Mouse (Mus musculus): ENCODE results near the gene Nectin1.

Nectin1 gene

DNA sequence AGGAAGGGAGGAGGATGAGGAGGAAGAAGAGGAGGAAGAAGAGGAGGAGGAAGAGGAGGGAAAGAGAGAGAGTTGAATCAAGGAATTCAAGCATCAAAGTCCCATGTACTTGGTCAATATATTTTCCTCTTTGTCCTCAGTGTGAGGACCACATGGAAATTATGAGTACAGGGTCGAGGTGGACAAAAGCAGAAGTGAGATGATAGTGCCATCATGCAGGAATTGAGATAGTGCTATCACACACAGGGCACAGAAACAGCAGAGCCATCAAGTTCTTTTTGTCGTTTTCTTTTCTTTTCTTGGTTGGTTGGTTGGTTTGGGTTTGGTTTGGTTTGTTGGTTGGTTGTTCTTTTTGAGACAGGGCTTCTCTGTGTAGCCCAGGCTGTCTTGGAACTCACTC is 2.5 kb upstream of the Nectin1 start:
- no peak for DNase-seq (ENCODE audit: inconsistent ontology term)

- no peak for DNase-seq (ENCODE audit: inconsistent ontology term)
These were observed 1.7 kb upstream of the Nectin1 start for GRCm38 (mm10) chr9:43742066-43742465.

- DNase-seq (ENCODE audit: inconsistent ontology term): peak; percentile 82
These were observed 710 bp upstream of the Nectin1 start for GRCm38 (mm10) chr9:43742902-43743646.

DNA sequence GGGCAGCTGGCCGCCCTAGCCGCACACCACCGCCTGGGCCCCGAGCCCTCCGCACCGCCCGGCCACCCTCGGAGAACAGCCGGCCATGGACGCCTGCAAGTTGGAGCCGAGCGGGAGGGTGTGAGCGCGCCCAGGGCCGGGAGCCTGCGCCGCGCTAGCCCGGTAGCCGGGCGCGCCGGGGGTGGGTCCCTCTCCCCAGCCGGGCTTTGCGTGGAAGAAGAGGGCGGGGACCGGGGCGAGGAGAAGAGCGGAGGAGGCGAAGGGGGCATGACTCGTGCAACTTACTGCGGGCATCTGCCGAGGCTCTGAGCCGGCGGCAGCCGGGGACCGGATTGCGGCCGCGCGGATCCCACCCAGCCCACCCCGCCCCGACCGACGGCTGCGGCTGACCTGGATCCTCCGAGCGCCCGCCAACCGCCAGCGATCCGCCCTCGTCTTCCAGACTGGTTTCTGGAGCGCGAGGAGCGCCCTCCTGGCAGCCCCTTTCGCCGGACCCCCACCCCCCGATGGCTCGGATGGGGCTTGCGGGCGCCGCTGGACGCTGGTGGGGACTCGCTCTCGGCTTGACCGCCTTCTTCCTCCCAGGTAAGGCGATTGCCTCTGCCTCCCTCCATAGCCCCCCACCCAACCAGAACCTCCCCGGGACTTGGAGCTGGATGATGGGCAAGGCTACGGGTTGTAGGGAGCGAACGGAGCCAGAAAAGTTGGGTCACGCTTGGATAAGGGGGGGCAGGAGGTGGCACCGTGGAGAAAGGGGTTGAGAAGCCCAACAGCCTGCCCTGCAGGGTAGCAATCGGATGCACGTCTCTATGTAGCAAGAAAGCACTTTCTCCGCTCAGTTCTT is 576 bp downstream of the Nectin1 start:
- peak; percentile 77 for DNase-seq (ENCODE audit: inconsistent ontology term)

GRCm38 (mm10) chr9:43745051-43745792 is 1.4 kb downstream of the Nectin1 start:
- peak; percentile 66 for DNase-seq (ENCODE audit: inconsistent ontology term)

GRCm38 (mm10) chr9:43745951-43746703 is 2.3 kb downstream of the Nectin1 start:
- DNase-seq (ENCODE audit: inconsistent ontology term): no peak

GRCm38 (mm10) chr9:43747710-43748109 is 3.9 kb downstream of the Nectin1 start:
- DNase-seq (ENCODE audit: inconsistent ontology term): no peak

- DNase-seq (ENCODE audit: inconsistent ontology term): no peak
These were observed 4.7 kb downstream of the Nectin1 start for GRCm38 (mm10) chr9:43748519-43748918.

DNA sequence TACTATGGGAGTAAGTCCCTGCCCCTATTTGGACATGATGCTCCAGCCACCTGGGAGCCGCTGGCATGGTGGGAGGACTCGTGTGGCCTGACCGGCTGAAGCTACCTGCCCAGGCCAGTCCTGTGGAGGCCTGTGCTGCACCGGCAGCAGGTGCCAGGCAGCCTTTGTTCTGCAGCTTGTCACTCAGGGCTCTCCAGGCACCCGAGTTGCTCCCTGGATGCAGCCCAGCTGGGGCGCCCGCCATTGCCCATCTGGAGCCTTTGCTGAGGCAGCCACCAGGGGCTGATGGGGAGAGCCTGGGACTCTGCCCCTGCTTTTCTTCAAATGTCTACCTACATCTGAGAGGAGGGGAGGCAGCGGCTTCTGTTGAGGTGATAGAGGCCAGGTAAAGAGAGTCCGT is 6.3 kb downstream of the Nectin1 start:
- DNase-seq (ENCODE audit: inconsistent ontology term): no peak

DNA sequence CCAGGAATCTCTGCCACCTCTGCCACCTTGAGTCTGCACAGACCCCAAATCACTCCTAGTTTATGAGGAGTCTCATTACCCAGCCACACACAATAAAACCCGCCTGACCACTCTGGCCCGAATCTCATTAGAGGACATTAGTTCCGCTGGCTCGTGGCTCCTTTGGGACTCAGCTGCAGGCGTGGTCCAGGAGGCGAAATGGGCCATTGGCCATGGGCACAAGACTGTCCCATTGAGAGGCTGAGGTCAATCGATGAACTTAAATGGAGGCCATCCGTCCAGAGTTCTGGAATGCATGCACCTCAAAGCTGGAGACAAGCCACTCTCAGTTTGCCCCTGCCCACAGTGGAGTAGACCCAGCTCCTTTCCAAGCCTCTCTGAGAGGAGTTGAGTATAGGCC is 7.3 kb downstream of the Nectin1 start:
- DNase-seq (ENCODE audit: inconsistent ontology term): no peak

DNA sequence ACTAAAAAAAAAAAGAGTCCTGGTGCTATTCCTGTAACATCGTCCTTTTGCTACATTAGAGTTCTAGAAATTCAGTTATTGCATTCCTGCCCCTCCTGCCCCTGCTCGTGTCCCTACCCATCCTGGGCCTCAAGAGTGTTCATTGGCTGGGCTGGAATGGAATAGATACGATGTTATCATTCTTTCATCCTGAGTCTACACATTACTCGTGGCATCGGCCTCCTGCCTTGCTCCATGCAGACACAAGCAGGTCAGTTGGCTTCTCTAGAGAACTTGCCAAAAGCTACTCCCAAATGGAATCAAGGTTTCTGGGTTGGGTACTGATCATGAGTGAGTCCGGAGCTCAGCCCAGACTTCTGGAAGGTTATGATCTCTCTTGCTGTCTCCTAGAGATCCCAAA is 9.7 kb downstream of the Nectin1 start:
- peak; percentile 65 for DNase-seq (ENCODE audit: inconsistent ontology term)

DNA sequence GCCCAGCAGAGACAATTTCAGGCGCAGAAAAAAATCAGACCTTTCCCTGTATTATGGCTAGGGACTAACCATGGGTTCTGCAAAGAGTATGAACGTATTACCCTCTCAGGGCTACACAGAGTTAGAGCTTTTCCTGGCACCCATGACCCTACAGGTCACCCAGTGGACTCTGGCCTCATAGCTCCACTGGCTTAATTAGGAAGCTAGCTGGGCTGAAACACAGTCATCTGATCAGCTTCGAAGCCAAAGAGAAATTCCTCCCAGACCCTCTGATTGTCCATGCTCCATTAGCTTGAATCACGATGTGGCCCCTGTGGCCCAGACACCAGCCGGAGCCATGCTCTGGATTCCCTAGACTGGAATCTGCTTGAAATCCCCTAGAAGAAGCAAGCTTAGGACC is 10.3 kb downstream of the Nectin1 start:
- DNase-seq (ENCODE audit: inconsistent ontology term): peak; percentile 64

DNA sequence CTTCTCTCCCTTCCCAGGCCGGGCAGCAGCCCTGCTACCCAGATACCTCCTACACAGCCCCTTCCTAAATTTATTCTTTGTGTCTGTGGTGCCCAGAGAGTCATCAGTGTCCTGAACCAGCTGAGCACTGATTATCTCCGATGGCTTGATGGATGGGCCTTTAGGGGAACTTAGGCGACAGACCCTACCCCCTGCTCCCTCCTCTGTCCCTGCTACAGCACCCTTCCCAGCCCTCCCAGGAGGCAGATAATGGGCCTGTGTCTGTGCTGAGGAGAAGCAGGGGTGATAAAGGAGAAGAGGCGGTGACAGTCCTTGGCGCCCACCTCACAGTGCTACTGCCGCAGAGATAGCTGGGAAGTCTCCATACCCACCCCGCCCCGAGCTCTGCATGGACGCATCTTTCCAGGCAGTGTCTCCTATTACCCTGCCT is 11.0 kb downstream of the Nectin1 start:
- DNase-seq (ENCODE audit: inconsistent ontology term): no peak

- no peak for DNase-seq (ENCODE audit: inconsistent ontology term)
These were observed 11.7 kb downstream of the Nectin1 start for GRCm38 (mm10) chr9:43755464-43755863.

DNA sequence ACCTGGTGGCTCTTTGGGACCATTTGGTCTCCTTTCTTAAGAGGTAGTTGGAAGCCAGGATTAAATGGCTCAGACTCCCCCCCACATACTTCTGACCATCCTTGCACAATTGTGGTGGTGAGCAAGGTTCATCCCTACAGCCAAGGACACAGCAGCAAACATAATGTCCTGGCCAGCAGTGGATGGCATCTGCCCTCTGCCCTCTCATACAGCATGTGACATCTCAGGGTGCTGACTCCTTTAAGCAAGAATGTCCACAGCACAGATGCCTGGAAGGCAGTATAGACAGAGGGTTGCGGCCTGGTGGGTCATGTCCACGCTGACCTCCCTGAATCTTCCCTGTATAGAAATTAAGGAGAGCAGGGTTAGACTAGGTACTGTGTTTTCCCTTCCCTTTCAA is 12.1 kb downstream of the Nectin1 start:
- no peak for DNase-seq (ENCODE audit: inconsistent ontology term)

GRCm38 (mm10) chr9:43757225-43757624 is 13.4 kb downstream of the Nectin1 start:
- no peak for DNase-seq (ENCODE audit: inconsistent ontology term)

DNA sequence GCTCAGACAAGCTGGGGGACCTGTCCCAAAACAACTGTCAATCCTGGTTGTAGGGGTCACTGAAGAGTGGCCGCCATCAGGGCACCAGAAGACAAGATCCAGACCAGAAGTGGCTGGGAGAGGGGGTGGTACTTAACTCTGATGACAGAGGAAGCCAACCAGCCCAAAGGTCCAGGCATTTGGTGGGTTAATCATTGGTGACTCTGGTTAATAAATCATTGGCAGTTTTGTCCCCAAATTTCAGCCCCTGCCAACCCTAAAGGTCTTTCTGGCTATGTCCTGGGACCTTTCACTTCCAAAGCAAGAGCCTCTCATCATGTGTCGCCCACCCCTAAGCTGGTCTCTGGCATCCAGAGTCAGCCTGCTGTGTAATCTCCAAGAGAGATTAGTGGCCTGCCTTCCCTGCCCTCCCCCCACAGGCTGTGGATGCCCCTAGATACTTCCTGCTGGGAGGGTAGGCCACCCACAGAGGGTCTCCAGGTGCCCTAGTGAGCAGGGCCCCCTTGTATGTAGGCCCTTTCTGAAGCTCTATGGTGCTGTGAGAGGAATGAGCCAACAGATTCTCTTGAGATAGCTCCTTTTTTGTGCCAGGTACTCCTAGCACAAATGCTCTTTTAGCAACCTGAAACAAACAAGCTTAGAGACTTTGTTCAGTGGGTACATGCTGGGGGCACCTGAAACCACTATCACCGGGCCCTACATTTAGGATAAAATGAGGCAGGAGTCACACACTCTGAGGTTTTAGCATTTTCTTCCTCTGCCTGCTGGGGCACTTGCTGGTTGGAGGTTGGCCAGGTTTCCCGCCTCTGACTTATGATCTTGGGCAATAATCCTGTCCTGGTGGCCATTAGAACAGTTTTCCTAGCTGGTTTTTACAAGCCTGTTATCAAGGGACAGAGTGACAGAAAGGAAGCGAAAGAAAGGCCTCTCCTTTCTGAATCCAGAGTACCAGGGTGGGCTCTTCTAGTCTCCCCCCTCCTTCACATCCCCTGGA is 14.5 kb downstream of the Nectin1 start:
- no peak for DNase-seq (ENCODE audit: inconsistent ontology term)

GRCm38 (mm10) chr9:43760078-43760477 is 16.3 kb downstream of the Nectin1 start:
- no peak for DNase-seq (ENCODE audit: inconsistent ontology term)

DNA sequence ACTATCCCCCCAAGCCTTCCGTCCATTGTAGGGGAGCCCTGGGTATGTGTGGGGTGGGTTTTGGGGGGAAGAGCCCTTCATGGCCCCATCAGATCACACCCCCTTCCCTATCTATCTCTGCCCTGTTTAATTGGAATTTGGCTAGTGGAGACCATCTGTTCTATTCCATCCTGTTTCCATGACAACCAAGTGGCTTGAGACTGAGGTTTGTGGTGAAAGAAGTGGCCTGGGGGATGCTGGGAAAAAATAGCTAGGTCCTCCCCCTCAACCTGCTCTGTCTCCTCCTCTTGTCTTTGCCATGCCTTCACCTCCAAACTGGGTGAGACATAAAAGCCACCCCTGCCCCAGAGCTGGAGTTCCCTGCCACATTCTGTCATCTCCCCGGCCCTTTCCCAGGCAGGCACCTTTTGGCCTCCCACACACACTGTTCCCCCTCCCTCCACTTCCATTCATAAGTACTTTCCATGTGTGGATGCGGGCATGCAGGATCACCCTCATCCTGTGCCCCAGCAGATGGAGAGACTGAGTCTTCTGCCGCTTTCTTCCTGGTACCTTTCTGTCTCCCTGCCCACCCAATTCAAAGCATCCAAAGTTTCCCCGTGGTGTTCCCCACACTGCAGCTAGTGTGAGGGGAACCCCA is 17.5 kb downstream of the Nectin1 start:
- DNase-seq (ENCODE audit: inconsistent ontology term): peak; percentile 46

GRCm38 (mm10) chr9:43761941-43762340 is 18.2 kb downstream of the Nectin1 start:
- DNase-seq (ENCODE audit: inconsistent ontology term): no peak

Measured in Muller cell, postnatal 12 days (primary cell).